Mouse (Mus musculus): ENCODE results near the gene Ube2cbp. TPM values are rescaled to one million over a fixed set of nuclear protein-coding genes. Genes with fewer than 3 reads are reported as not detected.

Gene Ube2cbp
- polyA plus RNA-seq, 1 experiment from 2014 or later: 6.6 TPM

DNA sequence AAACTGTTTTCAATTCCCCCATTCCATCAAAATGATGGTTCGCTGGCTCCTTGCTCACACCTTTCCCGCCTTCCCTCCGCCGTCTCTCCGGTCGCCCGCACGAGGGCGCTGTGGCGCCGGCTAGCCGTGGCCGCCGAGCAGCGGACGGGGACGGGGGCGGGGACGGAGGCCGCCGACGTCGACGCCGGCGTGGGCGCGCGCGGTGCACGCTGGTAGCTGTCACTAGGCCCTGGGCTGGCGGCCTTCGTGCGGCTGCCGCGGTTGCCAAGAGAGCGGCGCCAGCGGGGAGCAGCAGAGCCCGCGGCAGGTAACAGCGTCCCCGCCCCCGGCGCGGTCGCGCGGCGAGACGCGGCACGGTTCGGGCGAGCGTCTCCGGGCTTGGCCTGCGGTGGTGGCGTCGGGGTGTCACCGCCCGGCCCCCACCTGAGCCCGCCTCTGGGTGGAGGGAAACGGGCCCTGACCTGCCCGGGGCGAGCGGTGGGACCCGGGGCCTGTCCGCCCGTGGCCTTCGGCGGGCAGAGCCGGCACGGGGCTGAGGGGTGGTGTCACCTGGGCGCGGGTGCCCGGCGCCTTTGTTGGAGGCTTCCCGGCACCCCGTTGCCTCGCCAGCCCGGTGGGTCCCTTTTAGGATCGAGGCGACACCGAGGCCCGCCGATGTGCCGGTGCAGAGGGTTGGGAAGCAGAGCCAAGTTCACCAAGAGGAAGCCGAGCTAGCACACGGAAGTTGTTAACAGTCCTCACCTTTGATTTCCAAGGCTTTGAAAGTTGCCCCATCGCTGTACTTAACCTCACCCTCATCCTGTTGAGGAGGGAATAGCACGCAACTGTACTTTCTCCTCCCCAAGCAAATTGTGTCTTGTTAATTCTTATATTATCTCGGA is 2.5 kb upstream of the Ube2cbp start, which contains the start of gene Dop1a:
Dop1a (plus strand) TSS at position 165 of the 881 bp plus-strand sequence.
- Histone ChIP-seq H3K9me3 (no peaks in the 10 kb centered on the region), H3K4me2 (replicated peaks) (peak within 1 kb of the TSS; percentile 93), H3K36me3 (no peaks in the 10 kb centered on the region), H3K27me3 (peaks cover 10% of the 10 kb centered on the region), H3K9ac (replicated peaks) (peak within 1 kb of the TSS; percentile 88), H3K4me1 (peaks cover 7% of the 10 kb centered on the region; the same call in 1 of the 2 replicates), H3K27ac (replicated peaks) (peak within 1 kb of the TSS; percentile 68), H3K4me3 (peak within 1 kb of the TSS; percentile 89)
- 1% methylated on average over 67 of the region's 93 CpGs for WGBS
- ATAC-seq (ENCODE audit: low FRiP score, low read depth): peak; percentile 93

DNA sequence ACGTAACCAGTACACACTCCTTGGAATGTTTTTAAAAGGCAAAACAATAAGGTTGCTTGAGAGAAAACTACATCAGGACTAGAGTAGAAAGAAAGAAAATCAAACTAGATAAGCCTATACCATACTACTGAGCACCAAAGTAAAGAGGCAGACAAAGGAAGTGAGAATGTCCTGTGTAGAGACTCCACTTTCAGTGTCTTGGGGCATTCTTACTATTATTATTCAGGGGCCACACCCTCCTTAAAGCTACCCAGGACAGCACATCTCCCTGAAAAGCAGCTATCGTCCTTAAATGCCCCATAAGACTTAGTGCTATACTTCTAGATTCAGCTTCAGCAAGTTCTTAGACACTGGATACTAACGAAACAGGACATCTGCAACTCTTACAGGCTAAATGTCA is 11.1 kb downstream of the Ube2cbp start:
- Histone ChIP-seq H3K27ac (replicated peaks) (no peak overlapping the region), H3K4me2 (replicated peaks) (no peak overlapping the region), H3K4me3 (no peak overlapping the region), H3K9me3 (no peaks in the 10 kb centered on the region), H3K4me1 (peaks cover 3% of the 10 kb centered on the region; the same call in 1 of the 2 replicates), H3K36me3 (no peaks in the 10 kb centered on the region), H3K27me3 (peaks cover 4% of the 10 kb centered on the region; the same call in 1 of the 2 replicates), H3K9ac (replicated peaks) (no peak overlapping the region)
- ATAC-seq (ENCODE audit: low FRiP score, low read depth): no peak
- WGBS: 78% methylated on average over 3 of the region's 3 CpGs

DNA sequence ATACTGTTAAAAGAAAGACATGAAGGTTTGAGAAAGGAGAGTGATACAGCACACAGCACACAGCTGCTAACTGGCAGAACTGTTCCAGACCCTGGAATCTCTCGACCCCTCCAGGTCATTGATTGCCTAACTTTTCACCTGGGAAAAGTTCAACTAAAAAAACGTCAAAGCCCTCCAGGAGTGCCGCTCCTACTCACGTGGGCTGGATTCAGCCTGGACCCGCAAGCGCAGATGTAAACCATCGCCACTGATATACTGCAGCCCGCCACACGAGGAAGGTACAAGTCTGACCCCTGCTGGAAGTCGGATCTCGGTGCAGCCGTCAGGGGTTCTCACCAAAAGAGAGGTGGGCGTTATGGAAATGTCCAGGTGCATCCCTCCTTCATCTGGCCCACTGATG is 13.1 kb downstream of the Ube2cbp start:
- no peak overlapping the region for H3K4me3 ChIP-seq
- H3K9me3 ChIP-seq: no peaks in the 10 kb centered on the region
- H3K9ac ChIP-seq (replicated peaks): no peak overlapping the region
- peaks cover 19% of the 10 kb centered on the region for H3K27me3 ChIP-seq
- 1% methylated on average over 13 of the region's 13 CpGs for WGBS
- no peaks in the 10 kb centered on the region for H3K36me3 ChIP-seq
- no peak overlapping the region for H3K27ac ChIP-seq (replicated peaks)
- H3K4me1 ChIP-seq: peaks cover 8% of the 10 kb centered on the region; the same call in 1 of the 2 replicates
- H3K4me2 ChIP-seq (replicated peaks): peak overlapping the region; percentile 39
- ATAC-seq (ENCODE audit: low FRiP score, low read depth): peak; percentile 77

GRCm38 (mm10) chr9:86451094-86451493 is 13.7 kb downstream of the Ube2cbp start:
- WGBS: 38% methylated on average over 6 of the region's 6 CpGs

DNA sequence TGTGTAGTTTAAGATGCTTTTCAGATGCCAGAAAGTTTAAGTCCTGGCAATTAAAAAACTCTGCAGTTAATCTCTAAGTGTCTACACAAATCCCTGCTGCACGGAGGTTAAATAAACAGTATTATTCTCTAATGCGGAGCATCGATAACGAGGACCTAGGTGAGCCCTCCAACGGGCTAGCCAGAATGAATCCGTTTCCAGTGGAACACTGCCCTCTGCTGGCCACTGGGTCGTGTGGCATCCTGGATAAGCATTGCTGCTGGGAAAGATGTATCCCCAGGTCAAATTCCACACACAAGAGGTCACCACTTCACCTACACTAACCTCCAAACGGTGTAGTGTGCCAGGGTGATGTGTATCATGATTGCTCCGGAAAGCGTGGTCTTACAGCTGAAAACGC is 15.2 kb downstream of the Ube2cbp start:
- peaks cover 8% of the 10 kb centered on the region; the same call in 1 of the 2 replicates for H3K4me1 ChIP-seq
- H3K9ac ChIP-seq (replicated peaks): no peak overlapping the region
- H3K36me3 ChIP-seq: no peaks in the 10 kb centered on the region
- H3K4me2 ChIP-seq (replicated peaks): 0 out of 2 replicates have a peak overlapping the region, but pooled peaks have one; percentile 22
- H3K4me3 ChIP-seq: no peak overlapping the region
- ATAC-seq (ENCODE audit: low FRiP score, low read depth): peak; percentile 71
- WGBS: 4% methylated on average over 11 of the region's 11 CpGs
- peaks cover 19% of the 10 kb centered on the region for H3K27me3 ChIP-seq
- no peak overlapping the region for H3K27ac ChIP-seq (replicated peaks)
- H3K9me3 ChIP-seq: no peaks in the 10 kb centered on the region

More at GRCm38 (mm10) chr9:86451094-86451493, 13.7 kb downstream of the Ube2cbp start:
- Histone ChIP-seq H3K36me3 (no peaks in the 10 kb centered on the region), H3K9ac (replicated peaks) (no peak overlapping the region), H3K4me3 (no peak overlapping the region), H3K27ac (replicated peaks) (no peak overlapping the region), H3K4me1 (peaks cover 8% of the 10 kb centered on the region; the same call in 1 of the 2 replicates), H3K9me3 (no peaks in the 10 kb centered on the region), H3K4me2 (replicated peaks) (no peak overlapping the region), H3K27me3 (peaks cover 19% of the 10 kb centered on the region)
- no peak for ATAC-seq (ENCODE audit: low FRiP score, low read depth)

DNA sequence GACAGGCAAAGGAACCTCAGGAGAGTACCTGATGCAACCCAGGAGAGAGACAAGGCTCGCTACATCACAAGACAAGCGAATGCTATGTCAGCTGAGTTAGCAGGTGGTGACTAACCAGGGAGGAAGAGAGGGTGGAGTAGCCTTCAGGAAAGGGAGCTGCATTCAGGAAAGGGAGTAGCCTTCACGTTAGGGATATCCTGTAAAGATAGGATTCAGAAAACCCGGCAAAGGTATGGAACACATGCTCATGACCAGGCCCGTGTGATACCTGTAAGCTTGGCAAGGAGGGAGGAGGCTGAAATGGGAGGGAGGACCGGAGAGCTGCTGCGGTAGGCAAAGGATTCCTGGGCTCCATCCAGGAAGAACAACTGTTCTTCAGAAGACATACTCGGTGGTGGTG is 17.3 kb downstream of the Ube2cbp start:
- ATAC-seq (ENCODE audit: low FRiP score, low read depth): no peak
- Histone ChIP-seq H3K27me3 (peaks cover 16% of the 10 kb centered on the region), H3K4me3 (no peak overlapping the region), H3K4me2 (replicated peaks) (no peak overlapping the region), H3K27ac (replicated peaks) (no peak overlapping the region), H3K9ac (replicated peaks) (no peak overlapping the region), H3K4me1 (peaks cover 8% of the 10 kb centered on the region; the same call in 1 of the 2 replicates), H3K9me3 (no peaks in the 10 kb centered on the region), H3K36me3 (no peaks in the 10 kb centered on the region)
- WGBS: 91% methylated on average over 8 of the region's 8 CpGs

- Histone ChIP-seq H3K4me2 (replicated peaks) (no peak overlapping the region), H3K9me3 (no peaks in the 10 kb centered on the region), H3K4me3 (no peak overlapping the region), H3K4me1 (peaks cover 8% of the 10 kb centered on the region; the same call in 1 of the 2 replicates), H3K27me3 (peaks cover 15% of the 10 kb centered on the region), H3K27ac (replicated peaks) (no peak overlapping the region), H3K36me3 (no peaks in the 10 kb centered on the region), H3K9ac (replicated peaks) (no peak overlapping the region)
- WGBS: 91% methylated on average over 7 of the region's 7 CpGs
- ATAC-seq (ENCODE audit: low FRiP score, low read depth): no peak
Observed at GRCm38 (mm10) chr9:86446847-86447246, 17.9 kb downstream of the Ube2cbp start.

GRCm38 (mm10) chr9:86442248-86442647 is 22.5 kb downstream of the Ube2cbp start:
- Histone ChIP-seq H3K4me2 (replicated peaks) (no peak overlapping the region), H3K9ac (replicated peaks) (no peak overlapping the region), H3K4me3 (no peak overlapping the region), H3K4me1 (peaks cover 6% of the 10 kb centered on the region; the same call in 1 of the 2 replicates), H3K27ac (replicated peaks) (no peak overlapping the region), H3K27me3 (peaks cover under 1% of the 10 kb centered on the region; the same call in 1 of the 2 replicates), H3K9me3 (no peaks in the 10 kb centered on the region), H3K36me3 (no peaks in the 10 kb centered on the region)
- 79% methylated on average over 4 of the region's 4 CpGs for WGBS
- ATAC-seq (ENCODE audit: low FRiP score, low read depth): no peak

GRCm38 (mm10) chr9:86438337-86439009 is 26.3 kb downstream of the Ube2cbp start:
- no peaks in the 10 kb centered on the region for H3K36me3 ChIP-seq
- ATAC-seq (ENCODE audit: low FRiP score, low read depth): peak; percentile 64
- H3K4me2 ChIP-seq (replicated peaks): no peak overlapping the region
- 45% methylated on average over 11 of the region's 11 CpGs for WGBS
- H3K4me3 ChIP-seq: no peak overlapping the region
- H3K9ac ChIP-seq (replicated peaks): no peak overlapping the region
- H3K27ac ChIP-seq (replicated peaks): no peak overlapping the region
- no peaks in the 10 kb centered on the region for H3K9me3 ChIP-seq
- H3K4me1 ChIP-seq: peaks cover 6% of the 10 kb centered on the region; the same call in 1 of the 2 replicates
- no peaks in the 10 kb centered on the region for H3K27me3 ChIP-seq

DNA sequence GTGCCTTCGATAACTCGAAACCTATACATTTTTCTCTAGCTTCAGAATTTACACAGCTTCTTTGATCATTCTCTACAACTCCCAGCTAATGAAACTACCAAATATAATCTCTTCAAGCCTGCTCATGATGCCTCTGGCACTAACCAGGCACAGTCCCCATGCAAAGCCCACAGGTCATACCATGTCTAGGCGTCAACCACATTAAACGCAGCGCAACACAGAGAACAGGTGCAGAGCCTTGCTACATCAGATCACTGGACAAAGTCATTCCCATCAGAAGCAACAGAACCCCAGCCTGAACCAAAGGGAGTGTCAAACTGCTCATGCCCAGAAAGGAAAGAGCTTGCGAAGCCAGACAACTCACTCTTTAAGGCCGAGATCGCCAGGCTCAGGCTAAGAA is 28.1 kb downstream of the Ube2cbp start:
- ATAC-seq (ENCODE audit: low FRiP score, low read depth): no peak
- peaks cover 6% of the 10 kb centered on the region; the same call in 1 of the 2 replicates for H3K4me1 ChIP-seq
- no peaks in the 10 kb centered on the region for H3K36me3 ChIP-seq
- H3K4me3 ChIP-seq: no peak overlapping the region
- no peak overlapping the region for H3K4me2 ChIP-seq (replicated peaks)
- 97% methylated on average over 8 of the region's 8 CpGs for WGBS
- H3K27me3 ChIP-seq: no peaks in the 10 kb centered on the region
- no peaks in the 10 kb centered on the region for H3K9me3 ChIP-seq
- H3K27ac ChIP-seq (replicated peaks): no peak overlapping the region
- H3K9ac ChIP-seq (replicated peaks): no peak overlapping the region

DNA sequence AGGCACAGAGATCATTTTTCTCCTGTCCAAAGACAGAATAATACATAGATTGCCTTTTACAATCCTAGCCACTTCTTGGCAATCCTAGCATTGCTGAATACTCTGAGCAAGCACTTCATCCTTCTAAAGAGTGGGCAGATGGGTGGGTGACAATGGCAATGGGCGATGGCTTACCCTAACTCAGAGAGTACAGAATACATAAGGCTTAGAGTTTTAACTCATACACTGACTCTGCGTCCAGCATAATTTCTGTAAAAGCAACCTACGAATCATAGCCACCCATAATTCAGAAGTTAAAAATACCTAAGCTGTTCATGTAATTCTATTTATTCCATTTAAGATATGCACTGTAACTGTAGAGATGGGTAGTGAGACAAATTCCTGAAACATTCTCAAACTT is 29.2 kb downstream of the Ube2cbp start:
- Histone ChIP-seq H3K4me2 (replicated peaks) (no peak overlapping the region), H3K9me3 (no peaks in the 10 kb centered on the region), H3K27me3 (no peaks in the 10 kb centered on the region), H3K27ac (replicated peaks) (no peak overlapping the region), H3K4me3 (no peak overlapping the region), H3K9ac (replicated peaks) (no peak overlapping the region), H3K36me3 (no peaks in the 10 kb centered on the region), H3K4me1 (peaks cover 6% of the 10 kb centered on the region; the same call in 1 of the 2 replicates)
- 97% methylated on average over 3 of the region's 3 CpGs for WGBS
- ATAC-seq (ENCODE audit: low FRiP score, low read depth): no peak

DNA sequence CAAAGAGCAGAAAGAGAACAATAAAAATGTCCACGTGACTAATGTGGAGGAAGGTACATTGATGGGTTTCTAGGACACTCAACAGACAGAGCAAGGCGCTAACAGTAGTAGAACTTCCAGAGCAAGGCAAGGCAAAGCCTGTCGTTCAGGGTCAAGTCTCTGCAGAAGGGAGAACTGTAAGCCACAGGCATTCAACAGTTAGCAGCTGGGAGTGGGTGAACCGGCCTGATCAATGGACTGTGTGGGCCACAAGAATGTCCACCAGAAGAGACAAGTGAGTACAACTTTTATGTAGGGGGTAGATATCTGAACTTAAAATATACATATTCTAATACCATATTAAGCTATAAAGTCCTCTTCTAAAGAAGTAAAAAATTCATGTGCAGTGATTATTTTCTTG is 41.4 kb downstream of the Ube2cbp start:
- WGBS: 83% methylated on average over 4 of the region's 4 CpGs
- Histone ChIP-seq H3K9ac (replicated peaks) (no peak overlapping the region), H3K27me3 (no peaks in the 10 kb centered on the region), H3K9me3 (no peaks in the 10 kb centered on the region), H3K36me3 (no peaks in the 10 kb centered on the region), H3K4me2 (replicated peaks) (no peak overlapping the region), H3K4me3 (no peak overlapping the region), H3K4me1 (no peaks in the 10 kb centered on the region), H3K27ac (replicated peaks) (no peak overlapping the region)
- ATAC-seq (ENCODE audit: low FRiP score, low read depth): no peak

All from midbrain, embryonic 12.5 days (tissue).